Mouse (Mus musculus) neural tube, embryonic 10.5 days (tissue): ENCODE data around the gene Synpr.

ENCODE experiments used
- DNase-seq: peaks from one replicate; pipeline ENCODE4 v3.0.0-alpha.2; 2017; ENCODE audit warnings: low spot score; ENCODE audit errors: extremely low spot score

Gene Synpr

GRCm38 (mm10) chr14:13519239-13520011, 234.8 kb downstream of the Synpr start:
- no peak for DNase-seq

- no peak for DNase-seq
Observed at GRCm38 (mm10) chr14:13547746-13548145, 263.2 kb downstream of the Synpr start.

DNA sequence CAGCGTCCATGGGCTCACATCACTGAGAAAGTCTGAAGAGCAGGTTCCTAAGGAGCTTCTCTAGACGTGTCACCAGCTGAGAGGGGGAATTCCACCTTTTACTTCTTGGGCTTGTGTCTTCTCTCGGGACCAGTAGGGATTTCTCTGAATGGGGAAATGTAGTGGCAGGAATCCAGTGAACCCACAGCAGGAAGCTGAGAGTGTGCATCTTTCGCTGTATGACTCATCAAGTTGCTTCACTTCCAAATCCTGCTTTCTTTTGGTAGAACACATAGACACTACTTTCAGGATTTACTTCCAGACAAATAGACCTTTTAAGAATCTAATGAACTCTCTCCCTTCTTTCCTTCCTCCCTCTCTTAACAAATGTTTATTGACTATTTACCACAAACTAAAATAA, 266.6 kb downstream of the Synpr start:
- no peak for DNase-seq

DNA sequence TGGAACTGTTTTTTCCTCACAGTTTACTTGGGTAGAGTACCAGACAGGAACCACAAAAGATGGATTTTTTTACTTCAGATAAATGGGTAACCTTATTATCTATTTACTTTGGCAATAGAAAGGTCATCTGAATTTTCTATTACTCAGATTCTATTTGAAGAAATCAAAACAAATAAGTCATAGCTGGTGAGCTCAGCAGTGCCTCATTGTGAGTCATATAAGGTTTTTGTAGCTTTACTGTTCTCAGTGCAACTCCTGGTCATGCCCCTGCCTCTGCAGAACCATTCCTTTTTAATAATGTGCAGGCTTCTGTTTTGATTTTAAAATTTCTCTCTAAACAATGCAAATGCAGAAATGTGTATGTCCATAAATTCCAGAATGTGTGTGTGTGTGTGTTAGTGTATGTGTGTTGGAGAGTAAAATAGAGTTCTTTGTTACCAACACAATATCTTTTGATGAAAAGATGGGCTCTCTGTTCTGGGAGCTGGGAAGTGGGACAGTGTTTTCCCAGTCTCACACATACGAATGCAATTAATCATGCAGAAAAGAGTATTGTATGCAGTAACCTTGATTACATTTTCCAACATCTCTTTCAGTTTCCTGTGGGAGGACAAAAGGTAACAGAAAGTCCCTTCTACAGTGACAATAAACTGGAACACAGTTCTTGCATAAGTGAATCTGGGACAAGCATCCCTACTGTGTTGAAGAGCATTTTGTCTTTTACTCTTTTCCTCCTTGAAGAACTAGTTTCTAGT, 269.2 kb downstream of the Synpr start:
- DNase-seq, result no peak

- DNase-seq, result no peak
Observed at GRCm38 (mm10) chr14:13554631-13555030, 270.1 kb downstream of the Synpr start.

DNA sequence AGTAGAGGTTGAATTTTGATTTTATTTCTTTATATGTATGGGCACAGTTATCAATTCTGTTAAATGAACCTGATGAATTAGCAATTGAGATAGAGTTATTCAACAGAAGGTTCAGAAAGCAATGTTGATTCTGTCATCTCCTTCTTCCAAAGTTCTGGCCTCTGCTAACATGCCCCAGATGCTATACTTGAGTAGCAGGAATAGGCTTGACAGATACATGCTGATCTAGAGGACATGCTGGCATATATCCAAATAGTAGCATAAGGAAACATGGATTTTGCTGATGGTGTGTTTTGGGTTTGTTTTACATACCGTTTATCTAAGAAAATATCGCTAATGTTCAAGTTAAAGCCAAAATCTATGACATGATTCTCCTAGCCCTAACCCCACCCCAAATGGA, 273.5 kb downstream of the Synpr start:
- DNase-seq, result no peak

DNA sequence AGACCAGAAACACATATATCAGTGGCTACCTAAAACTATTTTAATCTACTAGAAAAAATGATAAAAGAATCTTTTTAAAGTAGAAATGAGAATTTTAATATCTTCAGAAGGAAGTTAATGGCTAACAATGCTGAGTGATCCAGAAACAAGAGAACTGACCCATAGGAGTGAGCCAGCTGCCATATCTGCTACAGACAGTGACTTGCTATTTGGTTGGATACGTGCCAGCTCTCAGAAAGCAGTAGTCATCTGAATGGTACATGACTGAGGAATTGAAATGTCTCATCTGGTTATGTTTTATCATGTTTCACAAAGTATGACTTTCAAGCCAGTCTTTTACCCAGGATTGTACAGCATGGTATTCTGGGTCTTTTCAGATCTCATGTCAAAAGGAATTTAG, 282.7 kb downstream of the Synpr start:
- DNase-seq, result no peak

DNA sequence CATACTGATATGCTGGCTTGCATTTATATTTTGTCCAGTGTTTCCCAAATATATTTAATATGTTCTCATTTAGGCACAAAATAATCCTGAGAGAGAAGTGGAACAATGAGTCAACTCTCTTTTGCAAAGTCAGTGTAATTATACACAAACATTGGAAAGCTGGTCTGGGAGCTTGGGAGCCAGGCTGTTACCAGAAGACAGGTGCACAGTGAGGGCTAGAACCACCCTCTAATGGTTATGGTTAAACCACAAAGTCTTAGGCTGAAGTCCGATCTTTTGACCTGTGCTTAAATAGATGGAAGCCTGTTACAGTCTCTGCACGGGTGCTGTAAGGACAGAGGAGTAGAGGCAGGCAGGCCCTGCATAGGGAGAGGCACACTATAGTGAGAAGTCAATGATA, 283.4 kb downstream of the Synpr start:
- DNase-seq, result no peak

- DNase-seq, result no peak
Observed at GRCm38 (mm10) chr14:13571941-13572340, 287.4 kb downstream of the Synpr start.

DNA sequence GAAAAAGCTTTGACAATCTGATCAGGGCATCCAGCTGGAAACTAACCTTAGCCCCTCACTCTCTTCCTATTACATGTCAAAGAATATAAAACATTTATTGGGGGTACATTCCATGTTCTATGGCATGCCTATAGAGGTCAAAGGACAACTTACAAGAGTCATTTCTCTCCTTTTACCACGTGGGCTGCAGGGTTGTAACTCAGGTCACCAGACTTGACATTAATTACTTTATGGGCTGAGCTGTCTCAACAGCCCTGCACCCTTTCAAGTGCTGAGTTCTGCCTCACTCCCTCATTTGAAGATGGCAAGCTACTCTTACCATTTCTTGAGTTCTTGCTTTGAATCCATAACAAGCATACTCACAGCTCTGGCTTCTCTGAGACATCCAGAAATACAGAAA, 287.9 kb downstream of the Synpr start:
- DNase-seq, result no peak

DNA sequence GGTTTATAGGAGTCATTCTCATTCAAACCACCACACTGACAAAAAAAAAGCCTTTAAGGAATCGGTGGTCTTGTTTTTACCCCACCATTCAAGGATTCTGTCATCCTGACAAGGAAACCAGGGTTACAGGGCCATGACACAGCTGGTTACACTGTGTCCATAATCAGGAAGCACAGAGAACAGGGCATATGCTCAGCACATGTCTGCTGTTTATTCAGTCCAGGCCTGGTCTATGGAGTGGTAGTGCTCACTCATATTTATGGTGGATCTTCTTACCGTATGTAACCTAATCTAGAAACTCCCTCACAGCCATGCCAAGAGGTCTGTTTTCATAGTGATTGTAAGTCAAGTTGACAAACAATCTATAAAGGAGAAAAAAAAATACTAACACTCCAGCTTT, 293.5 kb downstream of the Synpr start:
- no peak for DNase-seq

DNA sequence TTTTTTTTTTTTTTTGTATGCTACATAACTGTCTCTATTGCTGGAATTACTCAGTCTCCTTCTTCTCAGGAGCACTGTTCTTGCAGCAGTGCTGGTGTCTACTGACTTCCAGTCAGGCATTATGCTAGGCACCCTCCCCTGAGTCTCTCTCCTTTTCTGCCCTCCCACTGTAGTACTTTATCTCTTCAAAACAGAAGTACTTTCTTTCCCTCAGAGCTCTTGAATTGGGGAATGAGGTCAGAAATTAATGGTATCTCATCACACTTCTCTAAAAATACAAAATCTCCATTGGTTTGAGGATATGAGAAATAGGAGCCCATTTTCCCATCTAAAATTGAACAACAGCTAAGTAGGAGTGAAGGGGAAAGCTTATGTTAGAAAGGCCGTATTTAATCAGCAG, 294.2 kb downstream of the Synpr start:
- DNase-seq, result no peak

GRCm38 (mm10) chr14:13593321-13593940, 308.9 kb downstream of the Synpr start:
- DNase-seq, result no peak

DNA sequence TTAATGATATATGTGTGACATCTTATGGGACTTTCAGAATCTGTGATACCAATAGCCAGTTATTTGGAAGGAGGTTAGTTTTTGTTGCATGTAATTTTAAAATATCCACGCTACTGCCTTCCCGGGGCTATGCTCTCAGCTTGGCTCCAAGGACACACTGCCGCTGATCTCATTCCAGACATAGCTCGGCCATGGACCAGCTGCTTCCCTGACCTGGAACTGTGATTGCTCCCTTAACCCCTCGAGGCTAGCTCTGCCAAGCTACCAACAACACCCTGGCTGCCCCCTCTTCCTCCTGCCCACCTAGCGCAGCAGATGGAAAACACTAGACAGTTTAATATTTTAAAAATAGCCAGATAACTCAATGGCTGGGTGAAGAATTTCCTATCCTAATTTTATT, 311.7 kb downstream of the Synpr start:
- no peak for DNase-seq

GRCm38 (mm10) chr14:13597204-13597603, 312.6 kb downstream of the Synpr start:
- no peak for DNase-seq

- peak; percentile 33 for DNase-seq
Observed at GRCm38 (mm10) chr14:13620531-13620930, 336.0 kb downstream of the Synpr start.

GRCm38 (mm10) chr14:13649865-13650264, 365.3 kb downstream of the Synpr start:
- DNase-seq, result no peak

DNA sequence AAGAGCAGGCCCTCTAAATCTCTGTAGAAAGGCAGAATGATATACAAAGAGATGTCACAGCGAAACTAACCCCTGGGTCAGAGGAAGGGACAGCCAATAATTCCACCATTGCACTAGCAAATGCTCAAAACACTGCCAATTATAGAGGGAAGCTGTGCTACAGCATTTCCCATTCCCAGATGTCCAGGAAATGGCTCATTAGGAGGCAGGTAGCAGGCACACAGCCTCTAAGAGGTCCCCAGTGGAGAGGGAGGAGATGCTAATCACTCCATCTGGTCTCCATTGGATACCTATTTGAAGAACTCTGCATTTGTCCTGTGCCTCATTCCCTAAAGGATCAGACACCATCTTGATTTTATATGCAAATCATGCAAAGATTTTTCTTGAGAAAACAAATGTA, 366.5 kb downstream of the Synpr start:
- no peak for DNase-seq

DNA sequence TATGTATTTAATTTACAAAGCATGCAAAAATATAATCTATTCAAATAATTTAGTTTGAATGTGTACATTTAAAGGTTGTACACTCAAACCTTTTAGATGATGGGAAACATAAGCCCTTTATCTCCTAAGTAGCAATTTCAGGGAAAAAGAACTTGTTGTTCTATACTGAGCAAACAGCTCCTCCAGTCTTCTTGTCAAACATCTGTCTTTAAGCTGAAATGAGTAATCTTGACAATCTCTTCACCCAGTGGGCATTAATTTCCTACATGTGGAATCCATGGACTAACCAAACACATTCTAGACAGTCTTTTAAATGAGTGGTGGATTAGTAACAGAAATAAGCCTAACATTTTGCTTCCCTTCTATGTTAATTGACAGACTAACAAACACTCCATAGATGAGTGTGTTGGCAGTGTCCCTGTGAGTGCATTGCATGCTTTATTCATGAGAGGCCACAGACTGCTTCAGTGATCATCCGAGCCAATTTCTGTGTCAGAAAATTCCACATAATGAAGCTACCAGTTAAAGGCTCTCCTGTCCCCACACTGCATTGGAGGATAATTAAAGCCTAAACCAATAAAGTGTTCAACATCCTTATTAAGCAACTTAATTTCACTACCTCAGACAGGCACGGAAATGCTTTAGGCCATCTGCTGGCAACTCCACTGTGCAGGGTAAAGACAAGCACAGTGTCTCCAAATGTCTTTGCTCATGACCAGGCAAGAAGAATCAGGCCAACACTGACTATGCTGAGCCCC, 367.1 kb downstream of the Synpr start:
- no peak for DNase-seq
